Mouse (Mus musculus) spleen, adult 2 months (tissue): Measurements from ENCODE around the gene Cyb5d1.

ENCODE experiments used
- CTCF ChIP-seq: fragments of 200-500 bp; IDR thresholded peaks from 2 replicates; pipeline ENCODE4 v1.5.1; 2011; ENCODE audit warnings: mild to moderate bottlenecking, inconsistent platforms; ENCODE audit not compliant: insufficient read depth, insufficient read length, insufficient replicate concordance; ENCODE audit errors: extremely low read depth
- POLR2A ChIP-seq: fragments of 200-500 bp; IDR thresholded peaks from 2 replicates; pipeline ENCODE4 v1.6.1; 2011; ENCODE audit warnings: low read depth, low read length, inconsistent platforms

GRCm38 (mm10) chr11:69395634-69396373, 373 bp upstream of the Cyb5d1 start:
- TF ChIP-seq POLR2A (peak; percentile 24; the same call in 1 of the 2 replicates), CTCF (no peak)
